Mouse (Mus musculus): ENCODE data around the gene Drd4.
A peak's percentile ranks its signal among the peaks of the same experiment; 100 is the strongest.
"Not testable (repeated sequence)": the region's sequence is repeated elsewhere in the genome, so short reads cannot be mapped to it uniquely, and the experiment has no call there.

Gene Drd4

GRCm38 (mm10) chr7:141291921-141292582, at the start of gene Drd4:
TSS of gene Drd4 (plus strand) at chr7:141292006.
- no peak for DNase-seq (ENCODE audit: low spot score in 2 of 2)

GRCm38 (mm10) chr7:141250486-141250885, 41.3 kb upstream of the Drd4 start:
- not testable (repeated sequence) for DNase-seq (ENCODE audit: low spot score in 2 of 2)

DNA sequence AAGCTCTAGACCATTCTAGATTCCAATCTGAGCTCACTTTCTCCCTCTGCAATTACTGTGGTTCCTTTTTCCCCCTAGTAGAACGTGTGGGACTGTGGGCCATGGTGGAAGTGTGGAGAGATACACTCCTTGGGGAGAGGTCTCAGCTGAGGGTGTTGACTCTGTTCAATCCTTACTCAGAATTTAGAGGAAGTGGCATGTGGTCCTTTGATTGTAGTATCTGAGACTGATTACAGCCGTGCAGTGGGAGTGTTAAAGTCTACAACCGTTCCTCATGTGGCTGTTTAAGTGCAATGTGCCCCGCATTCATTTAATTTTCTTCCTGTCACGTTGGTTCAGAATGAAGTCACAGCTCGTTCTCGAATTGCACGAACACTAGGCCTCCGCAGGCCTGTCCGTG, 35.6 kb upstream of the Drd4 start:
- DNase-seq (ENCODE audit: low spot score in 2 of 2), result no peak

- no peak for DNase-seq (ENCODE audit: low spot score in 2 of 2)
Observed at GRCm38 (mm10) chr7:141261480-141261879, 30.3 kb upstream of the Drd4 start.

- no peak for DNase-seq (ENCODE audit: low spot score in 2 of 2)
Observed at GRCm38 (mm10) chr7:141263640-141264039, 28.2 kb upstream of the Drd4 start.

DNA sequence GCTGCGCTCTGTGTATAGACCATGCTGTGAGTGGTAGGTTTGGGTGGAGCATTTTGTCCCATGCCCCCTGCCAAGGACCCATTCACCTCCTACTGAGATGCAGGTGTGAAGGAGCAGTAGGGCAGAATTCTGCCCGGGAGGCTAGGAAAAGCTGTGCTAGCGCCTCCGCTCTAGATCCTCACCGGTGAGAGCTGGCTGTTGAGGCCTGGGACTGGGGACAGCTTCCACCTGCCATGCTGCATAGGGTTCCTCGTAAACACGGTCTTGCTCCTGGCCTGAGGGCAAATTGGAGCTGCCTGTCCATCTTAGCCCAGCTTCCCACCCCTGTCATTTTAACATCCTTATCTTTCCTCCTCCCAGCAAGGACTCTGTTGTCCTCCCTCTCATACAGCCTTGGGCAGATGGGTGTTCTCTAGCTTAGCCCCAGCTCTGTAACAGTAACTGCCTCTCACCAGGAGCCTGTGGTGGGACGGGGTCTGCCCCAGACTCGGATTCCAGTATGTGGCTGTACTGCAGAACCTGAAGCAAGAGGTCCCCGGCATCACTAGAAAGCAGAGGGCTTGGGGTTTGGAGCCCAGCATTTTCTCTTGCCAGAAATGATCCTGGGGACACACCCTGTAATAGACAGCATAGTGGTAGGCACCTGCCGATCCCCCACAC, 27.6 kb upstream of the Drd4 start:
- no peak for DNase-seq (ENCODE audit: low spot score in 2 of 2)

DNA sequence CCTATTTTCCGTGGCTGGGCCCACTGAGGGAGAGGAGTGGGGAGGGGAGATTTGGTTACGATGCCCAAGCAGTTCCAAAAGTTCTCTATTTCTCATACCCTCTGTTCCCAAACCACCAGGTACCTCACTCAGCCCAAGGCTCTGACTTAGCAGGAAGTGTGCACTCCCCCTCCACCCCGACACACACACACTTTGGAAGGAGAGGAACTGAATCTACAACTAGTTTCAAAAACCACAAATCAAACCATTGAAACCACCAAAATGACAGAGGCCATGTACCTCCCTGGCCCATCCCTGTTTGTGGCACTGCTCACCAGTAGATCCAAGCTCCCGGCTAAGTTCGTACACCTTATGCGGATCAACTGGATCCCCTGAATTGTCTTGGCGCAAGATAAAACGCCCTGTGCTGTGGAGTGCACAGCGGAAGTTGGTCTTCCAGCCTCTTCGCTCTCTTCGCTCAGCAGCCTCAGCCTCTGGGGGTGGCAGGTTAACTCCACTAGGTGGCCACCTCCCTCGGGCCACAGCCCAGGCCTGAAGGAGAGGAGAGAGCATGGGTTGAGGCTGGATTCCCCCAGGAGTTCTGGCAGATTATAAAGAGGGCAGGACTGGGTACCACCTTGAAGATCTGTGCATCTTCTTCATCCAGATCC, 26.9 kb upstream of the Drd4 start:
- peak; percentile 39 to 47 for DNase-seq (ENCODE audit: low spot score in 2 of 2)

DNA sequence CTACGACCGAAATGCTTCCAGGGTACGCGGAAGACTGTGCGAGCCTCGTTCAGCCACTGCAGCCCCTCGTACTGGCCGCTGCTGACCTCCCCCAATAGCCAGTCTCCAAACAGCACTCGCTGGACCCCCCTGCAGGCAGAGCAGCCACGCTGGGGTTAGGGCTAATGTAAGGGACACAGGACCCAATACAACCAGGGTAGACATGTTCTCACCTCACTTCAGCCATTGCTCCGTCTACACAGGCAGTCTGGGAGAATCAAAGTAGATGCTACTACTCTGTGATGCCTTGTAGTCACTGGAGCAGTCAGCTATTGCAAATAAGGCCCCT, 26.4 kb upstream of the Drd4 start:
- DNase-seq (ENCODE audit: low spot score in 2 of 2), result no peak

GRCm38 (mm10) chr7:141265739-141266561, 25.9 kb upstream of the Drd4 start, which contains the start of gene Irf7:
TSS of gene Irf7 (minus strand) at chr7:141266481.
- peak; percentile 55 to 66 for DNase-seq (ENCODE audit: low spot score in 2 of 2)

- DNase-seq (ENCODE audit: low spot score in 2 of 2), result no peak
Observed at GRCm38 (mm10) chr7:141268466-141269272, 23.1 kb upstream of the Drd4 start.

DNA sequence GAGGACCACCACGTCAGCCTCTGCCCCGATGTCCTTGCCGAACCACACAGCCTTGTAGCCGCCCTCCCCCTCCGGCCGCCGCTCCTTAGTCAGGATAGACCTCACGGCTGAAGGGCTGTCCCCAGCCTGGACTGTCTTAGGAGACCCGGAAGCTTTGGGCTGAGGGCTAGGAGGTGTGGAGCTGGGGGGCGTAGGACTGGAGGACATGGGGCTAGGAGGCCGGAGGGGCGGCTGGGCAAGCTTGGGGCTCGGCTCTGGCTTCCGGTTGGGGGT, 22.6 kb upstream of the Drd4 start:
- DNase-seq (ENCODE audit: low spot score in 2 of 2), result no peak

DNA sequence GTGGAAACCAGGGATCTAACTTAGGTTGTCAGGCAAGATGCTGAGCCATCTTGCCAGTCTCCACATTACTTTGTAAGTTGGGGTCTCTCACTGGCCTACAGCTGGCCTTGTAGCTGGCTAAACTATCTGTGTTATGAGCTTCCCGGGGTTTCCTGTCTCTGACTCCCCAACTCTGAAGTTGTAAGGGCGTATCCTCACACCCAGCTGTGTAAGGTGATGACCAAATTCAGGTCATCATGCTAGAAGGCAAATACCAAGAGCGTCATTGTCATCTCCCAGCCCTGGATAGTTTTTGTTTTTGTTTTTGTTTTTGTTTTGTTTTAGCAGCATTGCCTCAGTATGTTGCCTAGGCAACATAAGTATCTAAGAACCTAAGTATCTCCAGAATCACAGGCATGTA, 21.2 kb upstream of the Drd4 start:
- DNase-seq (ENCODE audit: low spot score in 2 of 2), result no peak

DNA sequence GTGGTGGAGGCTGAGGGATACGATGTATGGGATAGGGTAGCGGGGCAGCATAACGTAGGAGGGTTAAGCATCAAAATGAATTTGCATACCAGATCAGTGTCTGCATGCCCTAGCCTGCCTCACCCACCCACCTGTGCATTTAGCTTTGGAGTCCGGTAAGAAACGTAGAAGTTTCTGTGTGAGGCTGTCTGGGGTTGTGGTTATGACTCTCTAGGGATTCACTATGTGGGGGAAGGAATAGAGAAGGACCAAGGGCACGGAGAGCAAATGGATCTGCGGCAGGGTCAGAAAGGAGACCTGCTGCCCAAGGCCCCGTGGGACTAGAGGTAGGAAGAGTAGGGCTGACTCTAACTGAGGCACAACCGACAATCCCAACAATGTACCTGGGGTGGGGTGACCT, 16.4 kb upstream of the Drd4 start:
- no peak for DNase-seq (ENCODE audit: low spot score in 2 of 2)

GRCm38 (mm10) chr7:141276546-141276945, 15.3 kb upstream of the Drd4 start, which contains the start of gene Cdhr5:
TSS of gene Cdhr5 (minus strand) at chr7:141276786.
- DNase-seq (ENCODE audit: low spot score in 2 of 2), result no peak

DNA sequence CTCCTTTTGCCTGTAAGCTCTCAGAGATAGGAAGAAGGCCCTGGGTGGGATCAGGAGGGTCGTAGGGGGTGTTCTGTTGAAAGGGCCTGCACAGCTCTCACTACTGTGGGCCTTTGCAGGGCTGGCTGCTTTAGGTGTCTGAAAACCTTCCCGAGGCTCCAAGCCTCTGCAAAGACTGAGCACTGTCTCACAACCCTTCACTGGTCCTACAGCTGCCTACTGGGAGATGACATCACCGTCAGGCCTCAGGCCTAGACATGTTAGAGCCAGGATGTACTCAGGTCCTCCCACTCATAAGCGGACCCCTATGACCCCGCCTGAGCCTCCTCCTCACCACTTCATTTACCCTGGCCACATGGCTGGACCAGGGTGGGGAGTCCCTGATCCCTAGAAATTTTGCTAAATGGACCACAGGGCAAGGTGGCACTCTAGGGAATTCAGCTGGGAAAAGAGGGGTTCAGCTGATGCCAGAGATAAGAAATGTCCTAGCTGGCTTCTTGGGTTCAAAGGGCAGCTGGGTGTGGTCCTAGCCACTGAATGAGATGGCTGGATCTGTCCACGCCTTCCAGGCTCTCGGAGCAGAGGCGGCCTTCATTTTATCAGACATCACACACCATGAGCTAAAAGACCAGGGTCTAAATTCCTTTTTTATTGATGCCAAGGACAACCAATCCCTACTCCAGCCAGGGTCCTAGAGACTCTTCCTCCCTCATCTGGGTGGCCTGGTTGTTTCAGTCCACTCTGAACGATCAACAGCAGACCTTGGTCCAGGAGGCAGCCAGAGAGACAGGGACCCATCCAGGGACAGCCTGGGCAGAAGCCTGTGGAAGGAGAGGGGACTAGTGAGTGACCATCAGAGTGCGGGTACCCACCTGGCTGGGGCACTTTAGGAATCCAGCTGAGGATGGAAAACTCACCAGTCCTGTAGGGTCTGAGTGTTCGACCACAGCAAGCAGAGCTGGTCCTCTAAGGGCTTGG, 13.8 kb upstream of the Drd4 start:
- DNase-seq (ENCODE audit: low spot score in 2 of 2), result no peak

- no peak for DNase-seq (ENCODE audit: low spot score in 2 of 2)
Observed at GRCm38 (mm10) chr7:141278766-141279590, 12.8 kb upstream of the Drd4 start, which contains the start of gene Sct. TSS of gene Sct (minus strand) at chr7:141279133.

GRCm38 (mm10) chr7:141281442-141281841, 10.4 kb upstream of the Drd4 start:
- DNase-seq (ENCODE audit: low spot score in 2 of 2), result no peak

GRCm38 (mm10) chr7:141282756-141283155, 9.1 kb upstream of the Drd4 start:
- no peak for DNase-seq (ENCODE audit: low spot score in 2 of 2)

DNA sequence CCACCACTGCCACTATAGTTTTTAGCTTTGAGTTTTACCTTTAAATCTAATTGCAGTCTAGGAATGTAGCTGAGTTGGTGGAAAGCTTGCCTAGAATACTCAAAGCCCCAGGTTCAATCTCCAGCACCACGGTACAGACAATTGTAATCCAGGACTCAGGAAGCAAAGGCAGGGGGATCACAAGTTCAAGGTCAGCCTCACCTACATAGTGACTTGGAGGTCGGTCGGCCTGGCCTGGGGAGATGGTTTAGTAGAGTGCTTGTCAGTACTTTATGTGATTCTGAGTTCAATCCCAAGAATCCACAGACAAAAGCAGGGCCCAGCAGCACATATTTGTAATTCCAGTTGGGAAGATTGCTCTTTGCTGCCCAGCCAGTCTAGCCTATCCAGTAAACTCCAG, 3.8 kb upstream of the Drd4 start:
- DNase-seq (ENCODE audit: low spot score in 2 of 2), result no peak
